Mouse (Mus musculus): ENCODE data around the gene Ube2v1. TPM values are rescaled to one million over a fixed set of nuclear protein-coding genes. Genes with fewer than 3 reads are reported as not detected.

Ube2v1 gene
- polyA plus RNA-seq, 1 experiment = 114 TPM

GRCm38 (mm10) chr2:167630421-167630820 lies 1.5 kb downstream of the Ube2v1 start:
- DNase-seq = no peak
- H3K4me1 ChIP-seq (ENCODE audit: control insufficient read depth, insufficient read depth, low read length) = peaks cover 27% of the 10 kb centered on the region
- H3K27ac ChIP-seq (ENCODE audit: insufficient read depth, low read depth, low read length) = no peak overlapping the region
- H3K36me3 ChIP-seq (ENCODE audit: control insufficient read depth, insufficient read depth, low read length) = no peaks in the 10 kb centered on the region
- no peaks in the 10 kb centered on the region for H3K27me3 ChIP-seq (replicated peaks; ENCODE audit: control insufficient read depth, insufficient read depth, low read length)
- H3K4me3 ChIP-seq (ENCODE audit: insufficient read depth, low read depth, low read length) = peak overlapping the region; percentile 81
- WGBS = 46% methylated on average over 5 of the region's 5 CpGs
- TF ChIP-seq POLR2A (IDR thresholded peaks at IDR 0.05; ENCODE audit: low read depth, low read length) = no peak
- no peak for TF ChIP-seq CTCF (conservative IDR thresholded peaks at IDR 0.05; ENCODE audit: insufficient read depth, insufficient read length, low read depth, low read length)

GRCm38 (mm10) chr2:167629665-167630209 lies 2.2 kb downstream of the Ube2v1 start:
- no peaks in the 10 kb centered on the region for H3K36me3 ChIP-seq (ENCODE audit: control insufficient read depth, insufficient read depth, low read length)
- H3K4me3 ChIP-seq (ENCODE audit: insufficient read depth, low read depth, low read length) = no peak overlapping the region
- no peak for TF ChIP-seq CTCF (conservative IDR thresholded peaks at IDR 0.05; ENCODE audit: insufficient read depth, insufficient read length, low read depth, low read length)
- no peak for TF ChIP-seq POLR2A (IDR thresholded peaks at IDR 0.05; ENCODE audit: low read depth, low read length)
- DNase-seq = no peak
- WGBS = 67% methylated on average over 11 of the region's 11 CpGs
- no peak overlapping the region; the same call in 1 of the 2 replicates for H3K27ac ChIP-seq (ENCODE audit: insufficient read depth, low read depth, low read length)
- H3K4me1 ChIP-seq (ENCODE audit: control insufficient read depth, insufficient read depth, low read length) = peaks cover 27% of the 10 kb centered on the region
- H3K27me3 ChIP-seq (replicated peaks; ENCODE audit: control insufficient read depth, insufficient read depth, low read length) = no peaks in the 10 kb centered on the region

- Histone ChIP-seq H3K4me1 (ENCODE audit: control insufficient read depth, insufficient read depth, low read length) (peaks cover 24% of the 10 kb centered on the region), H3K27ac (ENCODE audit: insufficient read depth, low read depth, low read length) (no peak overlapping the region)
- DNase-seq = peak; percentile 74
Observed at GRCm38 (mm10) chr2:167628872-167629271, 3.0 kb downstream of the Ube2v1 start.

GRCm38 (mm10) chr2:167627019-167627418 lies 4.9 kb downstream of the Ube2v1 start:
- DNase-seq = no peak
- H3K36me3 ChIP-seq (ENCODE audit: control insufficient read depth, insufficient read depth, low read length) = no peaks in the 10 kb centered on the region
- WGBS = 82% methylated on average over 7 of the region's 7 CpGs
- no peaks in the 10 kb centered on the region for H3K27me3 ChIP-seq (replicated peaks; ENCODE audit: control insufficient read depth, insufficient read depth, low read length)
- H3K4me1 ChIP-seq (ENCODE audit: control insufficient read depth, insufficient read depth, low read length) = peaks cover 28% of the 10 kb centered on the region
- no peak overlapping the region for H3K4me3 ChIP-seq (ENCODE audit: insufficient read depth, low read depth, low read length)
- no peak for TF ChIP-seq POLR2A (IDR thresholded peaks at IDR 0.05; ENCODE audit: low read depth, low read length)
- TF ChIP-seq CTCF (conservative IDR thresholded peaks at IDR 0.05; ENCODE audit: insufficient read depth, insufficient read length, low read depth, low read length) = no peak
- H3K27ac ChIP-seq (ENCODE audit: insufficient read depth, low read depth, low read length) = no peak overlapping the region

More at GRCm38 (mm10) chr2:167628872-167629271, 3.0 kb downstream of the Ube2v1 start:
- WGBS = 23% methylated on average over 4 of the region's 4 CpGs
- no peaks in the 10 kb centered on the region for H3K36me3 ChIP-seq (ENCODE audit: control insufficient read depth, insufficient read depth, low read length)
- H3K4me3 ChIP-seq (ENCODE audit: insufficient read depth, low read depth, low read length) = no peak overlapping the region
- H3K27me3 ChIP-seq (replicated peaks; ENCODE audit: control insufficient read depth, insufficient read depth, low read length) = no peaks in the 10 kb centered on the region
- no peak for TF ChIP-seq POLR2A (IDR thresholded peaks at IDR 0.05; ENCODE audit: low read depth, low read length)
- no peak for TF ChIP-seq CTCF (conservative IDR thresholded peaks at IDR 0.05; ENCODE audit: insufficient read depth, insufficient read length, low read depth, low read length)

GRCm38 (mm10) chr2:167625670-167626069 lies 6.2 kb downstream of the Ube2v1 start:
- peaks cover 29% of the 10 kb centered on the region for H3K4me1 ChIP-seq (ENCODE audit: control insufficient read depth, insufficient read depth, low read length)
- no peak overlapping the region for H3K27ac ChIP-seq (ENCODE audit: insufficient read depth, low read depth, low read length)
- TF ChIP-seq CTCF (conservative IDR thresholded peaks at IDR 0.05; ENCODE audit: insufficient read depth, insufficient read length, low read depth, low read length) = no peak
- no peak for TF ChIP-seq POLR2A (IDR thresholded peaks at IDR 0.05; ENCODE audit: low read depth, low read length)
- H3K4me3 ChIP-seq (ENCODE audit: insufficient read depth, low read depth, low read length) = no peak overlapping the region
- DNase-seq = no peak
- 41% methylated on average over 2 of the region's 2 CpGs for WGBS
- H3K27me3 ChIP-seq (replicated peaks; ENCODE audit: control insufficient read depth, insufficient read depth, low read length) = no peaks in the 10 kb centered on the region
- no peaks in the 10 kb centered on the region for H3K36me3 ChIP-seq (ENCODE audit: control insufficient read depth, insufficient read depth, low read length)

- H3K27ac ChIP-seq (ENCODE audit: insufficient read depth, low read depth, low read length) = no peak overlapping the region
- no peaks in the 10 kb centered on the region for H3K36me3 ChIP-seq (ENCODE audit: control insufficient read depth, insufficient read depth, low read length)
- no peak overlapping the region for H3K4me3 ChIP-seq (ENCODE audit: insufficient read depth, low read depth, low read length)
- H3K27me3 ChIP-seq (replicated peaks; ENCODE audit: control insufficient read depth, insufficient read depth, low read length) = no peaks in the 10 kb centered on the region
- peaks cover 18% of the 10 kb centered on the region for H3K4me1 ChIP-seq (ENCODE audit: control insufficient read depth, insufficient read depth, low read length)
- no peak for DNase-seq
- WGBS = 86% methylated on average over 6 of the region's 6 CpGs
- no peak for TF ChIP-seq CTCF (conservative IDR thresholded peaks at IDR 0.05; ENCODE audit: insufficient read depth, insufficient read length, low read depth, low read length)
- no peak for TF ChIP-seq POLR2A (IDR thresholded peaks at IDR 0.05; ENCODE audit: low read depth, low read length)
Observed at GRCm38 (mm10) chr2:167624368-167625075, 7.4 kb downstream of the Ube2v1 start.

- no peak for DNase-seq
- Histone ChIP-seq H3K4me3 (ENCODE audit: insufficient read depth, low read depth, low read length) (no peak overlapping the region), H3K36me3 (ENCODE audit: control insufficient read depth, insufficient read depth, low read length) (no peaks in the 10 kb centered on the region), H3K27ac (ENCODE audit: insufficient read depth, low read depth, low read length) (no peak overlapping the region), H3K4me1 (ENCODE audit: control insufficient read depth, insufficient read depth, low read length) (peaks cover 13% of the 10 kb centered on the region), H3K27me3 (replicated peaks; ENCODE audit: control insufficient read depth, insufficient read depth, low read length) (no peaks in the 10 kb centered on the region)
- TF ChIP-seq CTCF (conservative IDR thresholded peaks at IDR 0.05; ENCODE audit: insufficient read depth, insufficient read length, low read depth, low read length) = no peak
- TF ChIP-seq POLR2A (IDR thresholded peaks at IDR 0.05; ENCODE audit: low read depth, low read length) = no peak
- 29% methylated on average over 5 of the region's 5 CpGs for WGBS
Observed at GRCm38 (mm10) chr2:167622965-167623364, 8.9 kb downstream of the Ube2v1 start.

All from kidney, adult 2 months (tissue).